Mouse (Mus musculus): Measurements from ENCODE around the gene Pls3.
"Not testable (repeated sequence)": the region's sequence is repeated elsewhere in the genome, so short reads cannot be mapped to it uniquely, and the experiment has no call there.

DNA sequence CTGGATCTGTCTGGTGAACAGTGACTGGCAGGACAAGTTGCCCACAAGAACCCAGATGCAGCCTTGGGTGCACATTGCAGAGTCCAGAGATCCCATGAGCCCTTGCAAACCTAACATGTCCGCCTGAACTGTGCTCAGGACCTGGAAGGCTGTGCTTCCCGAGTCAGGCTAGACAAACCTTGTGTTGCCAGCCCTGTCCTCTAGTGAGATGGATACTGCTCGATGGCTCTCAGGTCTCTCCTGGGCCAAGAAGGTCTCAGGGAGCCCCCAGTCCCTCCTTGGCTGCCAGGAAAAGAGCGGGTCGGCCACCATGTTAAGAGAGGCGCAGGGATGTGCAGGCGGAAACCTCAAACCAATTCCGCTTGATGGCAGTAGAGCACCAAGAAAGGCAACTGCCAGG lies 135.5 kb downstream of the Pls3 start:
- not testable (repeated sequence) for TF ChIP-seq POLR2A (IDR thresholded peaks at IDR 0.05; ENCODE audit: borderline replicate concordance, extremely low read depth, insufficient read depth, insufficient read length, poor library complexity, severe bottlenecking); CTCF (IDR thresholded peaks at IDR 0.05; ENCODE audit: borderline replicate concordance, extremely low read depth, insufficient read depth, insufficient read length)
